Mouse (Mus musculus) urinary bladder, postnatal 36 days (tissue): ENCODE data around the gene Prim2.

Experiments used
- DNase-seq, 2 experiments: peaks; one replicate each; pipeline ENCODE4 v3.0.0; 2022; ENCODE audit warnings: low spot score in 2 of 2, mixed read lengths in 1 of 2

Gene Prim2

GRCm38 (mm10) chr1:33669708-33670141 lies at the start of gene Prim2:
Prim2 (minus strand) TSS chr1:33669795.
- peak; percentile 84 to 87 for DNase-seq

GRCm38 (mm10) chr1:33717636-33718035 lies 48.0 kb upstream of the Prim2 start:
- DNase-seq, result no peak

- DNase-seq, result no peak
Measured at GRCm38 (mm10) chr1:33714796-33715195, 45.2 kb upstream of the Prim2 start.

GRCm38 (mm10) chr1:33712026-33712425 lies 42.4 kb upstream of the Prim2 start:
- no peak for DNase-seq

GRCm38 (mm10) chr1:33709615-33710014 lies 40.0 kb upstream of the Prim2 start:
- DNase-seq, result no peak

- DNase-seq, result no peak
Measured at GRCm38 (mm10) chr1:33701244-33701643, 31.6 kb upstream of the Prim2 start.

- no peak for DNase-seq
Measured at GRCm38 (mm10) chr1:33696016-33696415, 26.4 kb upstream of the Prim2 start.

- DNase-seq, result no peak
Measured at GRCm38 (mm10) chr1:33693893-33694292, 24.3 kb upstream of the Prim2 start.

GRCm38 (mm10) chr1:33690087-33690448 lies 20.5 kb upstream of the Prim2 start:
- DNase-seq, result no peak

- no peak for DNase-seq
Measured at GRCm38 (mm10) chr1:33689446-33690086, 20.0 kb upstream of the Prim2 start.

GRCm38 (mm10) chr1:33688810-33689209 lies 19.2 kb upstream of the Prim2 start:
- no peak for DNase-seq

GRCm38 (mm10) chr1:33684459-33684858 lies 14.9 kb upstream of the Prim2 start:
- DNase-seq, result peak in 1 of 2 experiments; percentile 24

- no peak for DNase-seq
Measured at GRCm38 (mm10) chr1:33680890-33681289, 11.3 kb upstream of the Prim2 start.

- no peak for DNase-seq
Measured at GRCm38 (mm10) chr1:33680435-33680834, 10.8 kb upstream of the Prim2 start.

GRCm38 (mm10) chr1:33673158-33673960 lies 3.8 kb upstream of the Prim2 start:
- DNase-seq, result no peak

GRCm38 (mm10) chr1:33672514-33672913 lies 2.9 kb upstream of the Prim2 start:
- no peak for DNase-seq

- no peak for DNase-seq
Measured at GRCm38 (mm10) chr1:33672083-33672482, 2.5 kb upstream of the Prim2 start.

- DNase-seq, result no peak
Measured at GRCm38 (mm10) chr1:33671441-33671840, 1.8 kb upstream of the Prim2 start.

- DNase-seq, result peak; percentile 19 to 51
Measured at GRCm38 (mm10) chr1:33670164-33670616, 595 bp upstream of the Prim2 start.

- DNase-seq, result no peak
Measured at GRCm38 (mm10) chr1:33663605-33664117, 5.9 kb downstream of the Prim2 start.

- no peak for DNase-seq
Measured at GRCm38 (mm10) chr1:33663163-33663562, 6.4 kb downstream of the Prim2 start.

- DNase-seq, result no peak
Measured at GRCm38 (mm10) chr1:33658302-33658701, 11.3 kb downstream of the Prim2 start.
